Mouse (Mus musculus): ENCODE data around the gene Tacr2.

DNA sequence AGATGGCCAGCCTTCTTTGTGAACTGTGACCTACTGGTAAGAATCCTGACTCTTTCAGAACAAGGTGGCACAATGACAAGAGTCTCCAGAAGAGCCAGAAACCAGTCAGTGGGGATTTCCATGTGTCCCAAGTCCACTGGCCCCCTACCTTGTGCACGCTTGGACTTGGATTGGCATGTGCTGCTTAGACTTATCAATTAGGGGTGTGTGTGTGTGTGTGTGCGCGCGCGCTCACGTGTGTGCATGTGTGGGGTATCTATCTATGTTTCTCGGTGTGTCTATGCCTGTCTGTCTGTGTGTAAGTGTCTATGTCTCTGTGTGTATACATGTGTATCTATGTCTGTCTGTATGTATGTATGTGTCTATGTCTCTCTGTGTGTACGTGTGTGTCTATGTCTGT is 36.6 kb upstream of the Tacr2 start:
- no peak for TF ChIP-seq CTCF (IDR thresholded peaks at IDR 0.05; ENCODE audit: borderline replicate concordance, control insufficient read depth, extremely low read depth, insufficient read depth, low read length, poor library complexity)
- TF ChIP-seq POLR2A (IDR thresholded peaks at IDR 0.05; ENCODE audit: control insufficient read depth, extremely low read depth, insufficient read depth, low read length, poor library complexity) = no peak

Data from thymus, adult 2 months (tissue).